Mouse (Mus musculus) heart, embryonic 13.5 days (tissue): Measurements from ENCODE around the gene Smok2b. TPM values are rescaled to one million over a fixed set of nuclear protein-coding genes. Genes with fewer than 3 reads are reported as not detected.
"Not testable (repeated sequence)": the region's sequence is repeated elsewhere in the genome, so short reads cannot be mapped to it uniquely, and the experiment has no call there.

Experiments
- ATAC-seq: fragments of 200-750 bp; cut with Nextera tagmentation; 2 replicates; pipeline ENCODE4 v1.8.0; 2017; ENCODE audit warnings: moderate TSS enrichment; ENCODE audit not compliant: insufficient number of reproducible peaks, low FRiP score, low TSS enrichment; ENCODE audit errors: extremely low read depth
- H3K27ac ChIP-seq: fragments of 300-500 bp; sonication (generic); replicated peaks from 2 replicates; pipeline ENCODE4 v1.5.1; 2015; ENCODE audit warnings: moderate library complexity, mild to moderate bottlenecking, inconsistent platforms
- H3K27me3 ChIP-seq: fragments of 300-500 bp; sonication (generic); replicated peaks from 2 replicates; pipeline ENCODE4 v1.6.1; 2015; ENCODE audit warnings: mild to moderate bottlenecking, inconsistent platforms
- H3K36me3 ChIP-seq: fragments of 300-500 bp; sonication (generic); 2 replicates; pipeline ENCODE4 v1.6.1; 2015; ENCODE audit warnings: mild to moderate bottlenecking, inconsistent platforms
- H3K4me1 ChIP-seq: fragments of 300-500 bp; sonication (generic); 2 replicates; pipeline ENCODE4 v1.6.1; 2015; ENCODE audit warnings: inconsistent platforms
- H3K4me2 ChIP-seq: fragments of 300-500 bp; sonication (generic); 2 replicates; pipeline ENCODE4 v1.6.1; 2015; ENCODE audit warnings: inconsistent platforms, mild to moderate bottlenecking, moderate library complexity
- H3K4me3 ChIP-seq: fragments of 300-500 bp; sonication (generic); 2 replicates; pipeline ENCODE4 v1.5.1; 2015; ENCODE audit warnings: moderate library complexity, mild to moderate bottlenecking, inconsistent platforms
- H3K9ac ChIP-seq: fragments of 300-500 bp; sonication (generic); 2 replicates; pipeline ENCODE4 v1.6.1; 2015; ENCODE audit warnings: inconsistent platforms, mild to moderate bottlenecking, moderate library complexity
- H3K9me3 ChIP-seq: fragments of 300-500 bp; sonication (generic); 2 replicates; pipeline ENCODE4 v1.6.1; 2016; ENCODE audit warnings: inconsistent platforms
- WGBS: fragments of 180-500 bp; shearing (Covaris S2); methylation state at CpG from one replicate; pipeline ENCODE4 v1.1.7; 2015; ENCODE audit warnings: mixed read lengths; 5-methylcytosine and 5-hydroxymethylcytosine counted together
- polyA plus RNA-seq: library from polyadenylated mRNA; unstranded; fragments of >200 nt; fragmentation: Nextera tagmentation; extraction: Ambion mirVana; gene quantifications from 2 replicates; pipeline ENCODE4 v1.2.1, GENCODE M21; 2015

The Smok2b gene
- polyA plus RNA-seq, result not detected in 2 replicates

DNA sequence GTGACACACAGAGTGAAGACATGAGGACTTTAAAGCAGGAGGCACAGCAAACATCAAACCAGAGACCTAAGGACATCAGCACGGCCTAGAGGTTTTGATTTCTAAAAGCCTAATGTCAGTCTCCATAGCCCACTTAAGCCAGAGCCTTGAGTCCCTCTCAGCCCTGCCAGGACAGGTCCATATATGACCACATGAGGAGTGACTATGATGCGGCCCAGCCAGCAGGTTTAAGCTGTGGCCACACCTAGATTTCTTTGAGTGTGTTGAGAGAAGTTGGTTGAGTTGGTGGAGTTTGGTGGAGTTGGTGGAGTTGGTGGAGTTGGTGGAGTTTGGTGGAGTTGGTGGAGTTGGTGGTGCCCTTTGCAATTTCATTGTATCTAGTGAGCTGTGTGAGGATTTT, at the start of gene Smok2b:
Gene Smok2b, plus strand, starts transcription at position 301 of the 400 bp plus-strand sequence.
- not testable (repeated sequence) for H3K27me3 ChIP-seq, H3K27ac ChIP-seq, H3K4me2 ChIP-seq, H3K4me1 ChIP-seq, H3K9ac ChIP-seq, ATAC-seq, H3K36me3 ChIP-seq, H3K4me3 ChIP-seq
- H3K9me3 ChIP-seq, result peaks cover 94% of the 10 kb centered on the region
- WGBS, result 57% methylated on average over 2 of the region's 2 CpGs

DNA sequence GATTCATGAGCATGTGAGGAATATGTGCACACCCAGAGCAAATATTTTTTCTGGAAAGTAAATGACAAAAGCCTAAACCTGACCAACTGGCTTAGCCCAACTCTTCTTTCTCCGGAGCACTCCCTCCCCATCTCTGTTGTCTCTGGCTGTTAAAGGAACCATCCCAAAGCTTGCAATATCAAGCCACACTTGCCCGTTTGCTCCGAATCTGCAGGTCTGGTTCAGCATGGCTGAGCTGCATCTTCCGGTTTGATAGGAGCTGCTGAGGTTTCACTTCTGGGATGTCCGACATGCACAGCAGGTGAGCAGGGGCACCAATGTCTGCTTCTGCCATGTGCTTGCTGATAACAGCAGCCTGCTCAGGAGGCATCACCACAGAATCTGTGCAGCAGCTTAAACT, 49.6 kb upstream of the Smok2b start:
- H3K9me3 ChIP-seq, result peaks cover 35% of the 10 kb centered on the region
- not testable (repeated sequence) for H3K27me3 ChIP-seq, H3K36me3 ChIP-seq, ATAC-seq, H3K4me1 ChIP-seq, H3K27ac ChIP-seq, H3K4me2 ChIP-seq, H3K9ac ChIP-seq, H3K4me3 ChIP-seq
- 81% methylated on average over 5 of the region's 5 CpGs for WGBS

DNA sequence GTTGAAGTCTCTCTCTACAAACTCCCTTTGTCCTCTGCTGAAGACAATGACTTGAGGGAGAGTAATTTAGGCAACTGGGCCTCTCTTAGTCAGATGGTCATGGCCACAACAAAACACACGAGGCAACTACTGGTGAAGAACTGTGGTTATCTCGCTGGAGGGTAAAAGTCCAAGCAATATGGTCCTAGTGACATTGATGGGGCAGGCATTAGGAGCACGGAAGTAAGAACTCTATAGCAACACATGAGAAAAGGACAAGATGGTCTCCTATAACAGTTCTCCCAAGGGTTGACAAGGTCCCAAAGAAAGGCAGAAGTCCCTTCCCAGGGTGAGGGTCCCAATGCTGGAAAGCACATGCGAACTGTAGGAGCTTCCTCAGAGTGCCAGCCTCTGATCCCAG, 47.3 kb upstream of the Smok2b start:
- not testable (repeated sequence) for H3K36me3 ChIP-seq, H3K9ac ChIP-seq, H3K4me1 ChIP-seq, H3K4me2 ChIP-seq, H3K27me3 ChIP-seq, H3K27ac ChIP-seq, H3K4me3 ChIP-seq, ATAC-seq
- peaks cover 54% of the 10 kb centered on the region for H3K9me3 ChIP-seq
- 59% methylated on average over 3 of the region's 4 CpGs for WGBS

GRCm38 (mm10) chr17:13184514-13184913, 45.5 kb upstream of the Smok2b start:
- WGBS, result 83% methylated on average over 4 of the region's 5 CpGs
- peaks cover 58% of the 10 kb centered on the region for H3K9me3 ChIP-seq
- not testable (repeated sequence) for ATAC-seq

GRCm38 (mm10) chr17:13186541-13186940, 43.5 kb upstream of the Smok2b start:
- H3K9me3 ChIP-seq, result peaks cover 54% of the 10 kb centered on the region
- ATAC-seq, H3K4me2 ChIP-seq, H3K27ac ChIP-seq, H3K9ac ChIP-seq, H3K4me1 ChIP-seq, H3K27me3 ChIP-seq, H3K36me3 ChIP-seq, H3K4me3 ChIP-seq: not testable (repeated sequence)
- 75% methylated on average over 6 of the region's 6 CpGs for WGBS

More at GRCm38 (mm10) chr17:13184514-13184913, 45.5 kb upstream of the Smok2b start:
- H3K27ac ChIP-seq, H3K9ac ChIP-seq, H3K4me2 ChIP-seq, H3K4me3 ChIP-seq, H3K36me3 ChIP-seq, H3K27me3 ChIP-seq, H3K4me1 ChIP-seq: not testable (repeated sequence)

DNA sequence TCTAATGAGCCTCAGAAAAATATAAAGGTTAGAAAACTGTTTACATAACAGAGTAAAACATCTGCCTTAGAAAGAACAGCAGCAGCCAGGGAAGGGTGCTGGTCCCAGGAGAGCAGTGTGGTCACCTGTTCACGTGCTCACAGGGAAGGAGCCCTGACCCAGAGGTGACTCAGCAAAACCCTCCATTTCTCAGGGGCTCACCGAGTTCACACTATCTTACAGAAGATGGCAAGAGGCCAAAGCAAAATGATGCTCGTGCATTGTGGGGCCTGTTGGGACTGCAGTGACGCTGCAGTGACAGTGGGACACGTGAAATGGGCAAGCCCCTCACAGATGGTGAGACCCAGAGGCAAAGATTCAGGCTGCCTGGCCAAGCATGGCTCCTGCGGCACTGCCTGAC, 42.4 kb upstream of the Smok2b start:
- WGBS, result 59% methylated on average over 6 of the region's 6 CpGs
- H3K9ac ChIP-seq, H3K27me3 ChIP-seq, H3K4me1 ChIP-seq, ATAC-seq, H3K4me2 ChIP-seq, H3K4me3 ChIP-seq, H3K27ac ChIP-seq, H3K36me3 ChIP-seq: not testable (repeated sequence)
- H3K9me3 ChIP-seq, result peaks cover 53% of the 10 kb centered on the region

DNA sequence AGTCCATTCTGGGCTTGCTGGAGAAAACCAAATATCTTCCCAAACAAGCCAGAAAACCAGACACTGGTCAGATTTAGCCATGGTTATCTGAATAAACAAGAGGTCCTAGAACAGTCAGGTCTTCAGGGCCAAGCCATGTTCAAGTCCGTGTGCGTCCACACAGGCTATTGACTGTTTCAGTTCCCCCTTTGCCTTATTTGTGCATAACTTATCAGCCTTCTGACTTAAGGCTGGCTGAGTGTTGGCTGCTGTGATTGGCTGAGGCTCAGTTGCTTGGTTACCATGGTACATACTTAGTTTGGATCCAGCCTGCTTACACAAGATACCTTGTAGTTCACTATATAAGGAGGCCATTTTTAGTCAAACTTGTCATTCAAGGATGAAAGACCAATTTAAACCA, 41.2 kb upstream of the Smok2b start:
- not testable (repeated sequence) for H3K36me3 ChIP-seq, ATAC-seq, H3K4me1 ChIP-seq, H3K4me3 ChIP-seq, H3K9ac ChIP-seq, H3K27me3 ChIP-seq, H3K4me2 ChIP-seq, H3K27ac ChIP-seq
- peaks cover 60% of the 10 kb centered on the region for H3K9me3 ChIP-seq
- WGBS, result 67% methylated on average over 2 of the region's 2 CpGs

GRCm38 (mm10) chr17:13190836-13191583, 39.0 kb upstream of the Smok2b start:
- H3K27me3 ChIP-seq, H3K9ac ChIP-seq, ATAC-seq, H3K36me3 ChIP-seq, H3K4me2 ChIP-seq, H3K4me3 ChIP-seq, H3K27ac ChIP-seq, H3K4me1 ChIP-seq: not testable (repeated sequence)
- H3K9me3 ChIP-seq, result peaks cover 65% of the 10 kb centered on the region
- WGBS, result 71% methylated on average over 10 of the region's 10 CpGs

GRCm38 (mm10) chr17:13196486-13196885, 33.6 kb upstream of the Smok2b start:
- H3K27me3 ChIP-seq, H3K4me2 ChIP-seq, H3K4me3 ChIP-seq, H3K27ac ChIP-seq, H3K9ac ChIP-seq, H3K36me3 ChIP-seq, ATAC-seq, H3K4me1 ChIP-seq: not testable (repeated sequence)
- WGBS, result 52% methylated on average over 4 of the region's 4 CpGs
- H3K9me3 ChIP-seq, result peaks cover 61% of the 10 kb centered on the region

GRCm38 (mm10) chr17:13198812-13199211, 31.2 kb upstream of the Smok2b start:
- not testable (repeated sequence) for ATAC-seq, H3K4me1 ChIP-seq
- 67% methylated on average over 2 of the region's 2 CpGs for WGBS

DNA sequence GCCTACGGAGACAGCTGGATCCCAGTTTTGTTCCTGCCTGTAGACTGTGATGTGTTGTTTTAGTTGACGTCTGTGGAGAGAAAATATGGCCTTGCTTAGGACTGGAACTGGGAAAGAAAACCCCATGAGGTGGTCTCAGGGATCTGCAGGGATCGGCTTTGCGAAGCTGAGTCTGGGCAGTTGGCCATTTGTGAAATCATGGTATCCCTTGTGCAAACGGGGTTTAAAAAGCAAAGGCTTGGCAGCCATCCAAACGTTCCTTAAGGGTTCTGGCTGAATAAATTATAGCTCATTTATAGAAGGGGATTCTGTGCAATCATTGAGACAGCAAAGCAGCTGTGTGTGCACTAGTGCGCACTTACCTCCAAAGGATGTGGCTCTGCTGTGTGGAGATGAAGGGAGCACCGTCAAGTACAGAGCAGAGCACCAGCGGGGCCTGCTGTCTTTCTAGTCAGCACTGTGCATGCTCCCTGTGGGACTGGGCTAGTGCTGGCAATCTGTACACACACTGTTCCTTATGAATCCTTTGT, 30.1 kb upstream of the Smok2b start:
- not testable (repeated sequence) for H3K4me3 ChIP-seq, H3K36me3 ChIP-seq, ATAC-seq, H3K4me2 ChIP-seq, H3K4me1 ChIP-seq, H3K9ac ChIP-seq, H3K27ac ChIP-seq, H3K27me3 ChIP-seq
- WGBS, result 72% methylated on average over 8 of the region's 9 CpGs
- peaks cover 50% of the 10 kb centered on the region for H3K9me3 ChIP-seq

More at GRCm38 (mm10) chr17:13198812-13199211, 31.2 kb upstream of the Smok2b start:
- H3K4me2 ChIP-seq, H3K27me3 ChIP-seq, H3K9ac ChIP-seq, H3K27ac ChIP-seq, H3K4me3 ChIP-seq, H3K36me3 ChIP-seq: not testable (repeated sequence)
- H3K9me3 ChIP-seq, result peaks cover 52% of the 10 kb centered on the region

- not testable (repeated sequence) for H3K4me1 ChIP-seq, H3K4me2 ChIP-seq, H3K4me3 ChIP-seq, H3K27me3 ChIP-seq, H3K9ac ChIP-seq, H3K27ac ChIP-seq, H3K36me3 ChIP-seq, ATAC-seq
- peaks cover 46% of the 10 kb centered on the region for H3K9me3 ChIP-seq
- 73% methylated on average over 4 of the region's 4 CpGs for WGBS
Measured at GRCm38 (mm10) chr17:13201551-13201950, 28.5 kb upstream of the Smok2b start.
